Mouse (Mus musculus) frontal cortex, postnatal 25 days (tissue): ENCODE results near the gene Catsperb.
"Not testable (repeated sequence)": the region's sequence is repeated elsewhere in the genome, so short reads cannot be mapped to it uniquely, and the experiment has no call there.

Source experiments
- DNase-seq, 2 experiments: peaks; one replicate each; pipeline ENCODE4 v3.0.0; 2022; ENCODE audit warnings: low spot score in 2 of 2

The Catsperb gene

DNA sequence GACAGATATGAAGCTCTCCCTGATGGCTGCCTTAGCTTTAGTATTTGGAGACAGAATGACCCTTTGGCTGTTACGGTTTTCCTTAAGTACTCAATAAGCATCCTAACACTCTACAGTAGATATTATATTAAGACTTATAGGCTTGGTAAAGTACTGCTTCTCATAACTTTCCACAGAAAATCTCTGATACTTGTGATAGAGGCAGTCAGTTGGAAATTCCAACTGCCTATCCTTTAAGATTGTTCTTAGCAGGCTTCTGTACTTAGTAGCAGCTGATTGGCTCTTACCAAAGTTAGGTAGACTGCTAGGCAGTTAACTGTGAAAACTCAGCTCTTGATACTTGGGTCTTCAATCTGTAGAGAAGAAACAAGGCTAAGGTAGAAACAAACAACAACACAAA lies at the start of gene Catsperb:
Catsperb (plus strand) TSS at position 301 of the 400 bp plus-strand sequence.
- DNase-seq = not testable (repeated sequence)

DNA sequence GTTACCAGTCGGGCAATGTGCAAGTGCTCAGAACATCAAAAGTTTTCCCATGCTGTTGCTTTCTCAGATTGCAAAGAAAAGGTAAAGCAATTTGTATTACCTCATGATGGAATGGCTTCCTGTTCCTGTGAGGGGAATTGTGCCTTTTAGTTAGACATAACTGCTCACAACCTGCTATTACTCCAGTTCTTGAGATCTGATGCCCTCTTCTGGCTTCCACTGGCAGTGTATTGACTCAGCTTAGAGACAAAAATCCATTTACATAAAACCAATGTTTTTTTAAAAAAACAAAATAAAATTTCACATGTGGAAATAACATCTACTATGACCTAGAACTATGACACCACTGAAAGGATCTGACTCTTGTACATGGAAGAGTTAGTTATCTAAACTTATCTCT lies 43.0 kb upstream of the Catsperb start:
- DNase-seq = peak in 1 of 2 experiments; percentile 2

GRCm38 (mm10) chr12:101381460-101381859 lies 23.0 kb upstream of the Catsperb start:
- not testable (repeated sequence) for DNase-seq

- no peak for DNase-seq
Measured at GRCm38 (mm10) chr12:101426131-101426530, 21.7 kb downstream of the Catsperb start.

- no peak for DNase-seq
Measured at GRCm38 (mm10) chr12:101462051-101462450, 57.6 kb downstream of the Catsperb start.

DNA sequence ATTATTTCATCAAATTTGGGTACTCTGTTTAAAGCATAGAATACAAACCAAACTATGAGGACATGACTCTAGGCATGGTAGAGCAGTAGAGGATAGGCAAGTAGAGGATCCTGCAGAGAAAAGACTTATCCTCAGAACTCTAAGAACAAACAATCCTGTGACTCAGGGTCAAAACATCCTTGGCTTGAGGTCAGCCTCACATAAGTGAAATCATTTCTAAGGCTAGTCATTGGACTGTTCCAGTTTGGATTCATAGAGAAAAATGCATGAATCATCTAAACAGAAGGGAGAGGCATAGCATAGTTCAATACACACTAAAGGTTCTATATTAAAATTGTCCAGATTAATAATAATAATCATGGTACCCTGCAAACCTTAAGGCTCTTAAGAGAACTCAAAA lies 79.1 kb downstream of the Catsperb start:
- DNase-seq = no peak

DNA sequence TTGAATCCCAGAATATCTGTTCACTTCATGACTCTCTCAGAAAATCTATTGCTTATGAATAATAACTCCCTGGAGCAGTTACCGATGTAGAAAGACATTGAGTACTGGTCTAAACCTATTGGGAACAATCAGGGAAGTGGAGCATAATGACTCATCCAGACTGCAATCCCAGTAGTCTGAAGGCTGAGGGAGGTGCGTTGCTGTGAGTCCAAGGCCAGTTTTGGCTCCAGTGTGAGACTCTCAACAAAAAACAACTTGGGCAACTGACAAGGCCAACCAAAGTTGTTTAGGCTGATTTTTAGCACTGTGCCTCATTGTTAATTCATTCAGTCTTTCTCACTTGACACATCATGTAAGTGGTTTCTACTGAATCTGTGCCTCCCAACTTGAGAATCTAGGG lies 106.9 kb downstream of the Catsperb start:
- DNase-seq = not testable (repeated sequence)

DNA sequence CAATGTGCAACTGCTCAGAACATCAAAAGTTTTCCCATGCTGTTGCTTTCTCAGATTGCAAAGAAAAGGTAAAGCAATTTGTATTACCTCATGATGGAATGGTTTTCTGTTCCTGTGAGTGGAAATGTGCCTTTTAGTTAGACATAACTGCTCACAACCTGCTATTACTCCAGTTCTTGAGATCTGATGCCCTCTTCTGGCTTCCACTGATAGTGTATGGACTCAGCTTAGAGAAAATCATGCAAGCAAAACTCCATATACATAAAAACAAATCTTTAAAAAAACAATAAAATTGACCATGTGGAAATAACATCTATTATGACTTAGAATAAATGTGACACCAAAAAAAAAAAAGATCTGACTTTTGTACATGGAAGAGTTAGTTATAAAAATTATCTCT lies 202.2 kb downstream of the Catsperb start:
- DNase-seq = not testable (repeated sequence)

GRCm38 (mm10) chr12:101633137-101633536 lies 228.7 kb downstream of the Catsperb start:
- no peak for DNase-seq

DNA sequence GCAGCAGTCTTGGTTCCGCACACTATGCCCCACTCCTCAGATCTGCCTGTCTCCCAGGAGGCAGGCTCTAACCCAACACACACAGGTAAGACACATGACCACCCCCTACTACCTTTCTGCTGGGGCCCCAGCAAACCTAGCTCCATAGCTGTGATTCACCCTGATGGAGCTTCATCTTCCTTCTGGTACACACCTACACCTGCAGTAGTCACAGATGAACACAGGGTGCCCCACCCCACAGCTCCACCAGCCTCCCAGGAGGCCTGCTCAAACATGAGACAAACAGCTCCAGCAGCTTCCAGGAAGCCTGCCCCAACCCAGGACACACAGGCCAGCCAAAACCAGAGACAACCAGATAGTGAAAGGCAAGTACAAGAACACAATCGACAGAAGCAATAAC lies 263.0 kb downstream of the Catsperb start:
- no peak for DNase-seq
